Mouse (Mus musculus) small intestine, adult 2 months (tissue): ENCODE measurements at regions not wholly inside any gene's neighbourhood (a gene's known extent, or its start where the extent isn't known, plus 50 kb on each side); places are given as distances from the start of the nearest gene placed in this dataset.

Source experiments
- CTCF ChIP-seq: fragments of 200-500 bp; IDR thresholded peaks from 2 replicates; pipeline ENCODE4 v1.5.1; 2012; ENCODE audit warnings: low read depth, mild to moderate bottlenecking, control low read depth, inconsistent platforms, low read length, moderate library complexity, mixed read lengths; ENCODE audit not compliant: insufficient replicate concordance, insufficient read length; ENCODE audit errors: extremely low read depth
- POLR2A ChIP-seq: fragments of 200-500 bp; IDR thresholded peaks from 2 replicates; pipeline ENCODE4 v1.6.1; 2012; ENCODE audit warnings: low read depth, mild to moderate bottlenecking, control low read depth, inconsistent platforms, low read length, moderate library complexity

DNA sequence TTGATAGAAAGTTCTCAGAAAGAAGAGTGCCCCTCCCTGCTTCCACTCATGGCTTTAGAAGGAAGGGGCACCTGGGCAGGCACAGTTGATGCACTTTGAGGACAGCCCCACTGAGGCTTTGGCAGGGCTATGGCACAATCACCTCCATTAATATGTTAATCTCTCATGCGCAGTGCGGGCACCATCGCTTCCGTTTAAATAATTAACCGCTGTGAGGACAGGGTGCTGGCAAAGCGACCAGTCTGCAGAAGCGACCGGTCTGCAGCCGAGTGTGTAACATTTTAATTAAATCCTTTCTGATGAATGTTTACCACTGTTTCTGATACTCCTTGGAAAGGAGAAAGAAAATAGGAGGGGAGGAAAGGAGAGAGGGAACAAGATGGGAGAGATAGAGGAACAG is 108.3 kb upstream of the Lrfn2 start:
- TF ChIP-seq CTCF (no peak), POLR2A (no peak)
